Mouse (Mus musculus) limb, embryonic 13.5 days (tissue): ENCODE results near the gene Snx14. TPM values are rescaled to one million over a fixed set of nuclear protein-coding genes. Genes with fewer than 3 reads are reported as not detected.

Experiments used
- ATAC-seq: fragments of 200-750 bp; cut with Nextera tagmentation; 2 replicates; pipeline ENCODE4 v1.8.0; 2017; ENCODE audit warnings: low read depth, moderate number of reproducible peaks, moderate TSS enrichment; ENCODE audit not compliant: low FRiP score
- H3K27ac ChIP-seq: fragments of 300-500 bp; sonication (generic); 2 replicates; pipeline ENCODE4 v1.5.1; 2015; ENCODE audit warnings: inconsistent platforms, mild to moderate bottlenecking, moderate library complexity
- H3K27me3 ChIP-seq: fragments of 300-500 bp; sonication (generic); 2 replicates; pipeline ENCODE4 v1.6.1; 2015; ENCODE audit warnings: mild to moderate bottlenecking, inconsistent platforms
- H3K36me3 ChIP-seq: fragments of 300-500 bp; sonication (generic); 2 replicates; pipeline ENCODE4 v1.6.1; 2015; ENCODE audit warnings: inconsistent platforms, mild to moderate bottlenecking, moderate library complexity
- H3K4me1 ChIP-seq: fragments of 300-500 bp; sonication (generic); 2 replicates; pipeline ENCODE4 v1.6.1; 2015; ENCODE audit warnings: inconsistent platforms
- H3K4me2 ChIP-seq: fragments of 300-500 bp; sonication (generic); replicated peaks from 2 replicates; pipeline ENCODE4 v1.6.1; 2015; ENCODE audit warnings: inconsistent platforms, mild to moderate bottlenecking, moderate library complexity
- H3K4me3 ChIP-seq: fragments of 300-500 bp; sonication (generic); 2 replicates; pipeline ENCODE4 v1.5.1; 2015; ENCODE audit warnings: moderate library complexity, mild to moderate bottlenecking, inconsistent platforms
- H3K9ac ChIP-seq: fragments of 300-500 bp; sonication (generic); 2 replicates; pipeline ENCODE4 v1.6.1; 2015; ENCODE audit warnings: mild to moderate bottlenecking, inconsistent platforms
- H3K9me3 ChIP-seq: fragments of 300-500 bp; sonication (generic); 2 replicates; pipeline ENCODE4 v1.6.1; 2016; ENCODE audit warnings: inconsistent platforms
- WGBS: fragments of 180-500 bp; shearing (Covaris S2); methylation state at CpG from one replicate; pipeline ENCODE4 v1.1.7; 2015; 5-methylcytosine and 5-hydroxymethylcytosine counted together
- polyA plus RNA-seq: library from polyadenylated mRNA; unstranded; fragments of >200 nt; fragmentation: Nextera tagmentation; extraction: Ambion mirVana; gene quantifications from 2 replicates; pipeline ENCODE4 v1.2.1, GENCODE M21; 2015

Snx14 gene
- polyA plus RNA-seq, 1 experiment from 2014 or later, result 22.8 TPM

- Histone ChIP-seq H3K27me3 (no peaks in the 10 kb centered on the region), H3K4me3 (no peak overlapping the region), H3K36me3 (peaks cover 6% of the 10 kb centered on the region; the same call in 1 of the 2 replicates), H3K27ac (peak overlapping the region; percentile 82), H3K4me2 (no peak overlapping the region), H3K4me1 (peaks cover 21% of the 10 kb centered on the region), H3K9me3 (no peaks in the 10 kb centered on the region), H3K9ac (no peak overlapping the region)
- ATAC-seq, result peak; percentile 16; the same call in 1 of the 2 replicates
- 74% methylated on average over 14 of the region's 14 CpGs for WGBS
These were observed 77.4 kb downstream of the Snx14 start for GRCm38 (mm10) chr9:88361211-88361909.

DNA sequence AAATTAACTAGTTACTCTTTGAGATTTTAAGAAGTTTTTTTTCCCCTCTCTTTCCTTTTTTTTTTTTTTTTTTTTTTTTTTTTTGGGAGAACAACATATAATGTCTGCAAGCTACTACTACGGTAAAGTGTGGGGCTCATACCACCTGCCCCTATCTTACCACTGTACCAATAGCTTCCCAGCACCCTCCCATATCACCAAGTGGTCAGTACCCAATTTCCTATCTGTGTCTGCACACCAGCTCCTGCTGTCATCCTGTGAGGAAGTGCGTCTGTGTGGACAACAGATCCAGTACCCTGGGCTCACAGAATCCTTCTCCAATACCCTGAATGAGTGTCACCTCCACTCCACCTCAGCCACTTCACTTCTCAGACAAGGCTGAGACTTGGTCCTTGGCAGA, 79.6 kb downstream of the Snx14 start:
- Histone ChIP-seq H3K36me3 (no peaks in the 10 kb centered on the region), H3K4me3 (no peak overlapping the region), H3K9ac (no peak overlapping the region), H3K27ac (no peak overlapping the region), H3K4me1 (peaks cover 21% of the 10 kb centered on the region), H3K27me3 (no peaks in the 10 kb centered on the region), H3K4me2 (no peak overlapping the region), H3K9me3 (no peaks in the 10 kb centered on the region)
- WGBS, result 88% methylated on average over 2 of the region's 2 CpGs
- ATAC-seq, result no peak

GRCm38 (mm10) chr9:88357173-88357572, 81.6 kb downstream of the Snx14 start:
- Histone ChIP-seq H3K4me2 (no peak overlapping the region), H3K9me3 (no peaks in the 10 kb centered on the region), H3K36me3 (no peaks in the 10 kb centered on the region), H3K27ac (no peak overlapping the region), H3K4me3 (no peak overlapping the region), H3K4me1 (peaks cover 21% of the 10 kb centered on the region), H3K27me3 (no peaks in the 10 kb centered on the region), H3K9ac (no peak overlapping the region)
- WGBS, result 61% methylated on average over 3 of the region's 3 CpGs
- ATAC-seq, result no peak

DNA sequence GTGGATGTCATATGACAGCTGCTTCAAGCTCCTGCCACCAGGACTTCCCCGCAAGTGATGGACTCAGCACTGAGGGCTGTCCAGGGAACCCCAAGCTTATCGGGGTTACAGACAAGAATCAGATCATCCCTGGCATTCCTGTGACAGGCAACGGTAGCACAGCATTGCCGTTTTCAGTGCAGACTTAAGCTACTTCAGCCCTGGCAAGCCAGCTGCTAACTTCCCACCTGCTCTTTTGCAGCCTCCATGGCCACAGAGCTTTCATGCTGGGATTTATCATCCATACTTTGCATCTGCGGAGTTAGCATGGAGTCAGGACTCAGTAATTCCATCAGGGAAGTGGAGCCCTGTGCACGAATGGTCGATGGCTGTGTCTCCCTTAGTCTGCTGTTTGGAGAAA, 85.3 kb downstream of the Snx14 start:
- Histone ChIP-seq H3K4me1 (peaks cover 26% of the 10 kb centered on the region; the same call in 1 of the 2 replicates), H3K9ac (no peak overlapping the region), H3K4me3 (no peak overlapping the region), H3K36me3 (no peaks in the 10 kb centered on the region), H3K9me3 (no peaks in the 10 kb centered on the region), H3K27ac (no peak overlapping the region), H3K27me3 (no peaks in the 10 kb centered on the region), H3K4me2 (no peak overlapping the region)
- WGBS, result 85% methylated on average over 7 of the region's 7 CpGs
- ATAC-seq, result no peak

- H3K4me2 ChIP-seq, result no peak overlapping the region
- H3K9ac ChIP-seq, result no peak overlapping the region
- peaks cover 26% of the 10 kb centered on the region; the same call in 1 of the 2 replicates for H3K4me1 ChIP-seq
- peak overlapping the region; percentile 44; the same call in 1 of the 2 replicates for H3K27ac ChIP-seq
- ATAC-seq, result peak; percentile 58
- 40% methylated on average over 6 of the region's 6 CpGs for WGBS
- H3K27me3 ChIP-seq, result no peaks in the 10 kb centered on the region
- H3K9me3 ChIP-seq, result no peaks in the 10 kb centered on the region
- no peak overlapping the region for H3K4me3 ChIP-seq
- H3K36me3 ChIP-seq, result no peaks in the 10 kb centered on the region
These were observed 86.0 kb downstream of the Snx14 start for GRCm38 (mm10) chr9:88352741-88353140.

GRCm38 (mm10) chr9:88351163-88351562, 87.6 kb downstream of the Snx14 start:
- ATAC-seq, result no peak
- Histone ChIP-seq H3K4me2 (no peak overlapping the region), H3K9ac (no peak overlapping the region), H3K4me3 (no peak overlapping the region), H3K27me3 (no peaks in the 10 kb centered on the region), H3K4me1 (peaks cover 26% of the 10 kb centered on the region; the same call in 1 of the 2 replicates), H3K9me3 (no peaks in the 10 kb centered on the region), H3K27ac (no peak overlapping the region), H3K36me3 (no peaks in the 10 kb centered on the region)
- 50% methylated on average over 3 of the region's 3 CpGs for WGBS

GRCm38 (mm10) chr9:88350317-88350716, 88.4 kb downstream of the Snx14 start:
- Histone ChIP-seq H3K4me2 (no peak overlapping the region), H3K9ac (no peak overlapping the region), H3K4me3 (no peak overlapping the region), H3K9me3 (no peaks in the 10 kb centered on the region), H3K27ac (no peak overlapping the region), H3K36me3 (no peaks in the 10 kb centered on the region), H3K27me3 (no peaks in the 10 kb centered on the region), H3K4me1 (peaks cover 26% of the 10 kb centered on the region; the same call in 1 of the 2 replicates)
- 63% methylated on average over 1 of the region's 1 CpGs for WGBS
- ATAC-seq, result no peak

DNA sequence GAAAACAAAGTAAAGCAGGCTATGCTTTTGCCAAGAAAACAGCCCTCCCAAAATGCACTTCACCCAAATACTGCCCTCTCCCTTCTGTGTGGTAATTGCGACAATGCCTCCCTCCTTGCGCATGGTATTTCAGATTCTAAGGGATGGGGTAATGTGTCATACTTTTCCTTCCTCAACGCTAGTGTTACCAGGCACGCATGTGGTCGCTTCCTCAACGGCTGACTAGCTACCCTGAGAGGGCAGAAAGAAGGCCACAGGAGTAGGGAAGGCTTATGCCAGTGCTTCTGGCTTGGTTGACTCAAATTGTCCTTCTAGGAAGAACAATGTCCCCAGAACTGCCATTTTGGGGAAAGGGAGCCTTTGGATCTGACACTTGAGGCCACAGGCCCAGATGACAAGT, 90.1 kb downstream of the Snx14 start:
- Histone ChIP-seq H3K4me1 (peaks cover 26% of the 10 kb centered on the region; the same call in 1 of the 2 replicates), H3K27ac (no peak overlapping the region), H3K36me3 (no peaks in the 10 kb centered on the region), H3K9ac (no peak overlapping the region), H3K27me3 (no peaks in the 10 kb centered on the region), H3K4me2 (no peak overlapping the region), H3K9me3 (no peaks in the 10 kb centered on the region), H3K4me3 (no peak overlapping the region)
- WGBS, result 82% methylated on average over 6 of the region's 6 CpGs
- no peak for ATAC-seq

DNA sequence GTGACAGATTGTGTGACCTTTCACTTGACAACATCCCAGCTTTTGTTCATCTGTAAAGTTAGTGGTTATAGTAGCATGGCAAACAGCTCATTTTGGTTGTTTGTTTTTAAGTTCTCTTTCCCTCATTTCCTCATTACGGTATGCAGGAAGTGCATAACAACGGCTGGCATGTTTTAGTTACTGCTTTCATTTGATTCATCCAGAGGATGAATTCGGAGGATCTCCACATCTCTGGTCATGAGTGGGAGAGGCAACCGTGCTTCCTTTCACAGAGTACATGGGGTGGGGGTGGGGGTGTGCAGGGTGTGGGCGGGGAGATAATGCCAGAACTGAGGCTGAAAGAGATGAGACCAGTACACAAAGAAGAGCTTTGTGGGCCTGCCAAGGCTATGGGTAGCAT, 91.9 kb downstream of the Snx14 start:
- no peak for ATAC-seq
- 73% methylated on average over 5 of the region's 5 CpGs for WGBS
- H3K4me1 ChIP-seq, result peaks cover 13% of the 10 kb centered on the region; the same call in 1 of the 2 replicates
- no peak overlapping the region for H3K9ac ChIP-seq
- no peak overlapping the region for H3K4me3 ChIP-seq
- H3K27me3 ChIP-seq, result no peaks in the 10 kb centered on the region
- no peaks in the 10 kb centered on the region for H3K9me3 ChIP-seq
- no peaks in the 10 kb centered on the region for H3K36me3 ChIP-seq
- no peak overlapping the region for H3K4me2 ChIP-seq
- H3K27ac ChIP-seq, result no peak overlapping the region

DNA sequence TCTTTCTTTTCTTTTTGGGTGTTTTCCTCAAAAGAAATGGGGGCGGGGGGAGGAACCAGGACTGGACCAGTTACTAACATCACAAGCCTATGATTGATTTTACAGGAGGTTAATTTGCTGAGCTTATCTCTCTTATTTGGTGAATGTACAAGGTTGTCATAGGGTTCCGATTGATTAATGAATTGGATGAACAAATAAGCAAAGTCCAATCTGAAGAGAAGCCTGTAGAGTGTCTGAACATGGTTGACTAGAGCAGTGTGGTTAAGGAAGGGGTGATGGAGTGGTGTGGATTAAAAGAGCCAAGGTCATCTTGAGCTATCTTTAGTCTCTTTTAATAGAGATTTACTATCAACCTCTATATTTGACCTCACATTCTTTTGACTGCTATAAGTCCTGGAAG, 94.3 kb downstream of the Snx14 start:
- Histone ChIP-seq H3K9me3 (no peaks in the 10 kb centered on the region), H3K4me2 (no peak overlapping the region), H3K27ac (no peak overlapping the region), H3K36me3 (no peaks in the 10 kb centered on the region), H3K27me3 (no peaks in the 10 kb centered on the region), H3K4me1 (no peaks in the 10 kb centered on the region), H3K9ac (no peak overlapping the region), H3K4me3 (no peak overlapping the region)
- no peak for ATAC-seq
- WGBS, result 94% methylated on average over 2 of the region's 2 CpGs

- Histone ChIP-seq H3K27ac (no peak overlapping the region), H3K36me3 (no peaks in the 10 kb centered on the region), H3K27me3 (no peaks in the 10 kb centered on the region), H3K4me2 (no peak overlapping the region), H3K4me1 (no peaks in the 10 kb centered on the region), H3K9ac (no peak overlapping the region), H3K9me3 (no peaks in the 10 kb centered on the region), H3K4me3 (no peak overlapping the region)
- 88% methylated on average over 3 of the region's 3 CpGs for WGBS
- ATAC-seq, result no peak
These were observed 96.1 kb downstream of the Snx14 start for GRCm38 (mm10) chr9:88342701-88343100.

- WGBS, result 87% methylated on average over 7 of the region's 7 CpGs
- Histone ChIP-seq H3K4me3 (no peak overlapping the region), H3K9me3 (no peaks in the 10 kb centered on the region), H3K9ac (no peak overlapping the region), H3K27me3 (no peaks in the 10 kb centered on the region), H3K4me1 (no peaks in the 10 kb centered on the region), H3K27ac (no peak overlapping the region), H3K36me3 (no peaks in the 10 kb centered on the region), H3K4me2 (no peak overlapping the region)
- ATAC-seq, result no peak
These were observed 96.5 kb downstream of the Snx14 start for GRCm38 (mm10) chr9:88342241-88342640.

- WGBS, result 86% methylated on average over 3 of the region's 3 CpGs
- no peak overlapping the region for H3K9ac ChIP-seq
- H3K27me3 ChIP-seq, result no peaks in the 10 kb centered on the region
- H3K4me1 ChIP-seq, result no peaks in the 10 kb centered on the region
- no peaks in the 10 kb centered on the region for H3K36me3 ChIP-seq
- no peaks in the 10 kb centered on the region for H3K9me3 ChIP-seq
- H3K4me3 ChIP-seq, result no peak overlapping the region
- no peak for ATAC-seq
- no peak overlapping the region for H3K27ac ChIP-seq
- no peak overlapping the region for H3K4me2 ChIP-seq
These were observed 97.9 kb downstream of the Snx14 start for GRCm38 (mm10) chr9:88340819-88341218.
